Mouse (Mus musculus): Measurements from ENCODE around the gene A4galt.
"Not testable (repeated sequence)": the region's sequence is repeated elsewhere in the genome, so short reads cannot be mapped to it uniquely, and the experiment has no call there.

Gene A4galt

GRCm38 (mm10) chr15:83251176-83252004 is at the start of gene A4galt:
Gene A4galt (minus strand): TSS chr15:83251774.
- no peak for DNase-seq (ENCODE audit: extremely low read depth, low read depth, low spot score)

GRCm38 (mm10) chr15:83299916-83300582 is 48.5 kb upstream of the A4galt start:
- DNase-seq (ENCODE audit: extremely low read depth, low read depth, low spot score) = no peak

GRCm38 (mm10) chr15:83299450-83299849 is 47.9 kb upstream of the A4galt start:
- DNase-seq (ENCODE audit: extremely low read depth, low read depth, low spot score) = no peak

GRCm38 (mm10) chr15:83298810-83299209 is 47.2 kb upstream of the A4galt start:
- DNase-seq (ENCODE audit: extremely low read depth, low read depth, low spot score) = no peak

GRCm38 (mm10) chr15:83298313-83298712 is 46.7 kb upstream of the A4galt start:
- DNase-seq (ENCODE audit: extremely low read depth, low read depth, low spot score) = no peak

- DNase-seq (ENCODE audit: extremely low read depth, low read depth, low spot score) = no peak
Observed at GRCm38 (mm10) chr15:83296771-83297311, 45.3 kb upstream of the A4galt start.

GRCm38 (mm10) chr15:83296050-83296449 is 44.5 kb upstream of the A4galt start:
- DNase-seq (ENCODE audit: extremely low read depth, low read depth, low spot score) = no peak

GRCm38 (mm10) chr15:83294954-83295353 is 43.4 kb upstream of the A4galt start:
- no peak for DNase-seq (ENCODE audit: extremely low read depth, low read depth, low spot score)

GRCm38 (mm10) chr15:83293706-83294645 is 42.4 kb upstream of the A4galt start:
- no peak for DNase-seq (ENCODE audit: extremely low read depth, low read depth, low spot score)

GRCm38 (mm10) chr15:83293144-83293543 is 41.6 kb upstream of the A4galt start:
- DNase-seq (ENCODE audit: extremely low read depth, low read depth, low spot score) = no peak

GRCm38 (mm10) chr15:83292261-83293056 is 40.9 kb upstream of the A4galt start:
- DNase-seq (ENCODE audit: extremely low read depth, low read depth, low spot score) = no peak

GRCm38 (mm10) chr15:83290899-83291298 is 39.3 kb upstream of the A4galt start:
- no peak for DNase-seq (ENCODE audit: extremely low read depth, low read depth, low spot score)

- no peak for DNase-seq (ENCODE audit: extremely low read depth, low read depth, low spot score)
Observed at GRCm38 (mm10) chr15:83284828-83285227, 33.3 kb upstream of the A4galt start.

- DNase-seq (ENCODE audit: extremely low read depth, low read depth, low spot score) = no peak
Observed at GRCm38 (mm10) chr15:83282397-83282796, 30.8 kb upstream of the A4galt start.

- no peak for DNase-seq (ENCODE audit: extremely low read depth, low read depth, low spot score)
Observed at GRCm38 (mm10) chr15:83281303-83281702, 29.7 kb upstream of the A4galt start.

- no peak for DNase-seq (ENCODE audit: extremely low read depth, low read depth, low spot score)
Observed at GRCm38 (mm10) chr15:83278579-83278978, 27.0 kb upstream of the A4galt start.

- no peak for DNase-seq (ENCODE audit: extremely low read depth, low read depth, low spot score)
Observed at GRCm38 (mm10) chr15:83277451-83277850, 25.9 kb upstream of the A4galt start.

GRCm38 (mm10) chr15:83274237-83274636 is 22.7 kb upstream of the A4galt start:
- not testable (repeated sequence) for DNase-seq (ENCODE audit: extremely low read depth, low read depth, low spot score)

- no peak for DNase-seq (ENCODE audit: extremely low read depth, low read depth, low spot score)
Observed at GRCm38 (mm10) chr15:83273017-83273416, 21.4 kb upstream of the A4galt start.

- DNase-seq (ENCODE audit: extremely low read depth, low read depth, low spot score) = not testable (repeated sequence)
Observed at GRCm38 (mm10) chr15:83271221-83271620, 19.6 kb upstream of the A4galt start.

All from fat pad, adult 2 months (tissue).